Mouse (Mus musculus): ENCODE measurements around the gene Pcbp3.

The Pcbp3 gene

GRCm38 (mm10) chr10:76924441-76924840 is 37.2 kb downstream of the Pcbp3 start:
- no peak for DNase-seq

- DNase-seq, result no peak
Observed at GRCm38 (mm10) chr10:76918086-76918485, 43.6 kb downstream of the Pcbp3 start.

GRCm38 (mm10) chr10:76906434-76906833 is 55.3 kb downstream of the Pcbp3 start:
- no peak for DNase-seq

GRCm38 (mm10) chr10:76905935-76906341 is 55.7 kb downstream of the Pcbp3 start:
- DNase-seq, result no peak

GRCm38 (mm10) chr10:76903694-76904093 is 58.0 kb downstream of the Pcbp3 start:
- DNase-seq, result no peak

- no peak for DNase-seq
Observed at GRCm38 (mm10) chr10:76903099-76903498, 58.6 kb downstream of the Pcbp3 start.

GRCm38 (mm10) chr10:76902588-76902987 is 59.1 kb downstream of the Pcbp3 start:
- no peak for DNase-seq

- no peak for DNase-seq
Observed at GRCm38 (mm10) chr10:76898428-76898827, 63.3 kb downstream of the Pcbp3 start.

- no peak for DNase-seq
Observed at GRCm38 (mm10) chr10:76891456-76891855, 70.2 kb downstream of the Pcbp3 start.

- DNase-seq, result no peak
Observed at GRCm38 (mm10) chr10:76883442-76884244, 78.0 kb downstream of the Pcbp3 start.

- no peak for DNase-seq
Observed at GRCm38 (mm10) chr10:76882644-76883441, 78.8 kb downstream of the Pcbp3 start.

GRCm38 (mm10) chr10:76881900-76882299 is 79.8 kb downstream of the Pcbp3 start:
- no peak for DNase-seq

- DNase-seq, result no peak
Observed at GRCm38 (mm10) chr10:76875310-76875709, 86.4 kb downstream of the Pcbp3 start.

GRCm38 (mm10) chr10:76874879-76875278 is 86.8 kb downstream of the Pcbp3 start:
- DNase-seq, result no peak

- no peak for DNase-seq
Observed at GRCm38 (mm10) chr10:76874398-76874797, 87.3 kb downstream of the Pcbp3 start.

GRCm38 (mm10) chr10:76873948-76874347 is 87.7 kb downstream of the Pcbp3 start:
- peak; percentile 25 for DNase-seq

GRCm38 (mm10) chr10:76872736-76873135 is 89.0 kb downstream of the Pcbp3 start:
- DNase-seq, result no peak

- DNase-seq, result no peak
Observed at GRCm38 (mm10) chr10:76865936-76866335, 95.8 kb downstream of the Pcbp3 start.

GRCm38 (mm10) chr10:76860998-76861397 is 100.7 kb downstream of the Pcbp3 start:
- no peak for DNase-seq

GRCm38 (mm10) chr10:76859355-76860127 is 102.1 kb downstream of the Pcbp3 start:
- DNase-seq, result no peak

- no peak for DNase-seq
Observed at GRCm38 (mm10) chr10:76857879-76858278, 103.8 kb downstream of the Pcbp3 start.

- no peak for DNase-seq
Observed at GRCm38 (mm10) chr10:76846480-76846879, 115.2 kb downstream of the Pcbp3 start.

GRCm38 (mm10) chr10:76844901-76845300 is 116.8 kb downstream of the Pcbp3 start:
- DNase-seq, result no peak

All from right cerebral cortex, postnatal 14 days (tissue).